Mouse (Mus musculus): Measurements from ENCODE around the gene Rpl5.

DNA sequence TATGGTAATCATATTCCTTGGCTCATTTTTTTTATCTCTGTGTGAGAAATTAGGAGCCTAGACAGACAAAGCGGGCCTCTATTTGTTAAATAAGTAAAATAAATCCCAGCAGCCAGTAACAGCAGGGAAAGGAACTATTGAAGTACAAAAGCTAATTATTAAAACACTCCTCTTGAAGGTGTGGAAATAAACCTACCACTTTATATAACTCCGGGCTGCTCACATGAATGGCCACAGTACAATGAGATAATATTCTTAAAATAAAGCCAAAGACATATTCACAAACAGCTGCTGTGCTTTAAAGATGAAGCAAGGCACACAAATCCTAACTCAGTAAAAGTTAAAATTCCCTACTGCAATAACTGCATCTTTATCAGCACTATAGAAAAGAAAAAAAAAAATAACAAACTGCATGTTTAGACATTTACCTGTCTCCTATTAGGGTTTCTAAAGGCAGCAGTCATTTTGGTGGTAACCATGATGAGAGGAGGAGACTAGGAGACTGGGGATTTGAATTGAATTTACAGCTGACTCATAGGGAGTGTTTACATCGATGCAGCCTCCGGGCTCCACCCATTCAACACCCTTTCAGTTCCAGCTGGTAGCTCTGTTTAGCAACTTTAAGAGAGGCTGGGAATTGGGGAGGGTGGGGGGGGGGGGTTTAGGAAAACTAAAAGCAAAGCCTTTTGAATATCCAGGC, 25.6 kb upstream of the Rpl5 start, which contains the start of gene Evi5:
- no peak for TF ChIP-seq POLR2A (IDR thresholded peaks at IDR 0.05; ENCODE audit: low read depth, low read length)
- TF ChIP-seq CTCF (IDR thresholded peaks at IDR 0.05; ENCODE audit: extremely low read depth, insufficient read depth, insufficient read length, insufficient replicate concordance) = no peak

Data from spleen, adult 2 months (tissue).